Mouse (Mus musculus) kidney, postnatal 0 days (tissue): ENCODE measurements around the gene Gdpd5. TPM values are rescaled to one million over a fixed set of nuclear protein-coding genes. Genes with fewer than 3 reads are reported as not detected.

Experiments used
- ATAC-seq: fragments of 200-750 bp; cut with Nextera tagmentation; replicated peaks from 2 replicates; pipeline ENCODE4 v1.8.0; 2017; ENCODE audit warnings: low read depth, moderate number of reproducible peaks, moderate TSS enrichment, moderate library complexity; ENCODE audit not compliant: low FRiP score
- DNase-seq: peaks from one replicate; pipeline ENCODE4 v3.0.0-alpha.2; 2016; ENCODE audit warnings: low spot score
- H3K27ac ChIP-seq: fragments of 300-500 bp; sonication (generic); 2 replicates; pipeline ENCODE4 v1.5.1; 2014; ENCODE audit warnings: mild to moderate bottlenecking
- H3K27me3 ChIP-seq: fragments of 300-500 bp; sonication (generic); 2 replicates; pipeline ENCODE4 v1.6.1; 2014; ENCODE audit warnings: low read length, mixed read lengths; ENCODE audit not compliant: insufficient read depth
- H3K36me3 ChIP-seq: fragments of 300-500 bp; sonication (generic); 2 replicates; pipeline ENCODE4 v1.6.1; 2014; ENCODE audit warnings: low read length, mixed read lengths; ENCODE audit not compliant: insufficient read depth
- H3K4me1 ChIP-seq: fragments of 300-500 bp; sonication (generic); replicated peaks from 2 replicates; pipeline ENCODE4 v1.6.1; 2014; ENCODE audit warnings: antibody characterized with exemption, low read length, mixed read lengths; ENCODE audit not compliant: insufficient read depth
- H3K4me2 ChIP-seq: fragments of 300-500 bp; sonication (generic); 2 replicates; pipeline ENCODE4 v1.6.1; 2014; ENCODE audit warnings: mild to moderate bottlenecking, low read length, moderate library complexity, mixed read lengths
- H3K4me3 ChIP-seq: fragments of 300-500 bp; sonication (generic); replicated peaks from 2 replicates; pipeline ENCODE4 v1.5.1; 2014; ENCODE audit warnings: low read depth, low read length
- H3K9ac ChIP-seq: fragments of 300-500 bp; sonication (generic); 2 replicates; pipeline ENCODE4 v1.6.1; 2014; ENCODE audit warnings: low read depth, low read length
- H3K9me3 ChIP-seq: fragments of 300-500 bp; sonication (generic); replicated peaks from 2 replicates; pipeline ENCODE4 v1.6.1; 2016; ENCODE audit warnings: low read length, inconsistent platforms, mixed read lengths
- CTCF ChIP-seq: IDR thresholded peaks from 2 replicates; pipeline ENCODE4 v1.5.1; 2016; ENCODE audit warnings: antibody characterized with exemption, low read depth, mild to moderate bottlenecking, moderate library complexity
- WGBS: fragments of 180-500 bp; shearing (Covaris S2); extraction: QIAGEN DNeasy Blood & Tissue Kit; methylation state at CpG from one replicate; pipeline ENCODE4 v1.1.7; 2014; 5-methylcytosine and 5-hydroxymethylcytosine counted together
- polyA plus RNA-seq: library from polyadenylated mRNA; unstranded; fragments of >200 nt; fragmentation: Nextera tagmentation; extraction: Ambion mirVana; gene quantifications from 2 replicates; pipeline ENCODE4 v1.2.1, GENCODE M21; 2015

Gene Gdpd5
- polyA plus RNA-seq, 1 experiment from 2014 or later, result 11.8 TPM

DNA sequence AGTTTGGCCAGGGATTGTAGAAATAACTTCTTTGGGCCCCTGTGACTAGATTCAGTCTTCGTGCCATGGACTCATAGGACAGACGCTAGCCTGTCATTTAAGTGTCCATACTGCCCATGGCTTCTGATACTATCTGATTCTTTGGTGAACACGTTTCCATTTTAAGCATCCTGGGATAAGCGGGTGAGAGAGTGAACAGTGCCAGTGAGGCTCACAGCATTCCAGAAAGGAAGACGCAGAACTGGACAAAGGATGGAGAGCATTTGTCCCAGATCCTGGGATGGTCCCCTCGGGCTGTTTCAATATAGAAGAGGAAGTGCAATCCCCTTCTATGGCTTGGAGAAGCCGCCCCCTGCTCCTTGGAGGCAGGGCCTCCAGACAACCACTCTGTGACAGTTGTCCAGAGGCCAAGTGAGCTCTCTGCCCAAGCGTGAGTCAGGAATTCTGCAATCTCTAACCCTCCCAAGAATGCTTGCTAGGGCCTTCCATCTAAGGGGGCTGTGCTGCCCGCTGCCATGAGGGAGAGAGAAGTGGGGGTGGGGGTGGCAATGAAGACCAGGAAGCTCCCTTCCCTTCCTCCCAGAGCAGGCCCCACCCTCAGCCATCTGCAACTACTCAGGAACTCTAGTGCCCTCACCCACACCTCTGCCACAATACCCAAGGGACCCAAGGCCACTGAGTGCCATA is 24.8 kb upstream of the Gdpd5 start:
- TF ChIP-seq CTCF, result no peak
- DNase-seq (peak; percentile 64), ATAC-seq (no peak)
- no peak overlapping the region for H3K4me3 ChIP-seq
- H3K36me3 ChIP-seq, result no peaks in the 10 kb centered on the region
- peaks cover 48% of the 10 kb centered on the region for H3K4me1 ChIP-seq
- 25% methylated on average over 9 of the region's 9 CpGs for WGBS
- H3K9me3 ChIP-seq, result no peaks in the 10 kb centered on the region
- no peaks in the 10 kb centered on the region for H3K27me3 ChIP-seq
- H3K4me2 ChIP-seq, result peak overlapping the region; percentile 38
- H3K27ac ChIP-seq, result peak overlapping the region; percentile 87
- H3K9ac ChIP-seq, result no peak overlapping the region

DNA sequence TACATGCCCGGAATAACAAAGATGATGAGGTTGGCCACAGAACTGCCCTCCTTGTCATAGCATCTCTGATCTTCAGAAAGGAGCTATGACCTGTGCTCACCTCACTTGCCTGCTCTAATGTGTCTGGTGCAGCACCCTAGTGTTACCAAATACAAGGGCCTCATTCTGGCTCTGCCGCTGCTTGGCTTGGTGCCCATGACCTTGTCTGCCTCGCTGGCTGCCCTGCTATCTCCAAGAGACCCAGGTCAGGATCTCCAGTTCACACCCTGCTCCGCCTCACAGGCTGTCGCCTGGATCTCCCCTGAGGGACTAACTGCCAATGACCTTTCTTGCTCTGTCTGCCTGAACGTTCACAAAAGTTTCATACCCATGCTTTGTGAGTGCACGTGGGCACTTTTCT is 24.0 kb upstream of the Gdpd5 start:
- peaks cover 48% of the 10 kb centered on the region for H3K4me1 ChIP-seq

DNA sequence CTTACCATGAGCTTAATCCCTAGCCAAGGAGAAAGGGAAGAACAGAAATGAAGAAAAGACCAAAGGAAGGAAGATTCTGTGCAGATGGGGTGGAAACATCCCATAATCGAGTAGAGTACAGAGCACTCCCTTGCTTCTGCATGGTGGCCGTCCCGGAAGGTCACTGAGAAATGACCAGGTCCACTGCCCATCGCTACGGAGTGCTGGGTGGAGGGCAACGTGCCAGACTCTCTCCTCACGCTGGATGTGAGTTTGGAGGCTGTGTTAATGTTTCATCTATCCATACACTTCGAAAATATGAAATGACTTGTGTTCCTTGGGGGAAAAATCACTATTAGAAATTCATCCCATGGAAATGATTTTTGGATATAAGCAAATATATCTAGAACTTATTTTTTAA is 22.8 kb upstream of the Gdpd5 start:
- Histone ChIP-seq H3K9ac (no peak overlapping the region), H3K4me1 (peaks cover 46% of the 10 kb centered on the region), H3K36me3 (no peaks in the 10 kb centered on the region), H3K4me3 (no peak overlapping the region), H3K4me2 (no peak overlapping the region), H3K27me3 (no peaks in the 10 kb centered on the region), H3K27ac (no peak overlapping the region; the same call in 1 of the 2 replicates), H3K9me3 (no peaks in the 10 kb centered on the region)
- 78% methylated on average over 8 of the region's 8 CpGs for WGBS
- DNase-seq, result no peak
- no peak for TF ChIP-seq CTCF
- no peak for ATAC-seq

More for the DNA sequence above, 24.0 kb upstream of the Gdpd5 start:
- Histone ChIP-seq H3K9ac (no peak overlapping the region), H3K4me3 (no peak overlapping the region), H3K4me2 (no peak overlapping the region), H3K27me3 (no peaks in the 10 kb centered on the region), H3K36me3 (no peaks in the 10 kb centered on the region), H3K27ac (peak overlapping the region; percentile 87), H3K9me3 (no peaks in the 10 kb centered on the region)
- WGBS, result 37% methylated on average over 7 of the region's 7 CpGs
- TF ChIP-seq CTCF, result no peak
- no peak for DNase-seq
- ATAC-seq, result no peak

DNA sequence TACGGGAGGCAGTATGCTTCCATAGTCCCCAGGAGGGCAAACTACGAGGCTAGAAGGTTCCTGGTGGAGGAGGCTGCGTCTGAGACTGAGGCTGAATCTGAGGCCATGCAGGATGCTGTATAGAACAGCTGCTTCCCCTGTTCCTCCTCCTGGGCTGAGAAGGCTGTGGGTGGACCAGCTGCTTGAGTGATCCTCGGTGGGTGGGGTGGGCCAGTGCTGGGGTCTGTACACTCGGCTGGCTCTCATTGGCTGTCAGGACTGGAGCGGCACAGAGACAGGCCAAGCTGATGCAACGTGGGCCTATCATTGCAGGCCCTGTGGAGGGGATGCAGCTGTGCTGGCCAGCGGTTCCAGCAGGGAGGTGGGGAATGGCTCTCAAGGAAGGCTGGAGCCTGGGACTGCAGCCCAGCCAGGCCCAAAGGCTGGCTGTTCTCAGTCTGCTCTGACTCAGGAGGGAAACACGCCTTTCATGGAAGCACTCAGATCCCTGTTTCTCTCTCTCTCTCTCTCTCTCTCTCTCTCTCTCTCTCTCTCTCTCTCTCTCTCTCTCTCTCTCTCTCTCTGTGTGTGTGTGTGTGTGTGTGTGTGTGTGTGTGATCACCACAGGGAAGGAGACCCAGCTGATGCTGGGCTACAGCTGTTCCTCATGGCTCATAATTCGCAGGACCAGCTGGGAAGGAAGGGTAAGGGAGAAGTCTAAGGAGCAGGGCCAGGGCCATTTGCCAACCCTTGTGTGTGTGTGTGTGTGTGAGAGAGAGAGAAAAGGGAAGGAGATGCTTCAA is 21.0 kb upstream of the Gdpd5 start:
- Histone ChIP-seq H3K9me3 (no peaks in the 10 kb centered on the region), H3K36me3 (no peaks in the 10 kb centered on the region), H3K4me2 (no peak overlapping the region), H3K4me3 (no peak overlapping the region), H3K27ac (peak overlapping the region; percentile 92), H3K4me1 (peaks cover 41% of the 10 kb centered on the region), H3K27me3 (no peaks in the 10 kb centered on the region), H3K9ac (peak overlapping the region; percentile 24; the same call in 1 of the 2 replicates)
- 10% methylated on average over 10 of the region's 10 CpGs for WGBS
- no peak for TF ChIP-seq CTCF
- DNase-seq, result peak; percentile 98
- ATAC-seq, result peak; percentile 97

DNA sequence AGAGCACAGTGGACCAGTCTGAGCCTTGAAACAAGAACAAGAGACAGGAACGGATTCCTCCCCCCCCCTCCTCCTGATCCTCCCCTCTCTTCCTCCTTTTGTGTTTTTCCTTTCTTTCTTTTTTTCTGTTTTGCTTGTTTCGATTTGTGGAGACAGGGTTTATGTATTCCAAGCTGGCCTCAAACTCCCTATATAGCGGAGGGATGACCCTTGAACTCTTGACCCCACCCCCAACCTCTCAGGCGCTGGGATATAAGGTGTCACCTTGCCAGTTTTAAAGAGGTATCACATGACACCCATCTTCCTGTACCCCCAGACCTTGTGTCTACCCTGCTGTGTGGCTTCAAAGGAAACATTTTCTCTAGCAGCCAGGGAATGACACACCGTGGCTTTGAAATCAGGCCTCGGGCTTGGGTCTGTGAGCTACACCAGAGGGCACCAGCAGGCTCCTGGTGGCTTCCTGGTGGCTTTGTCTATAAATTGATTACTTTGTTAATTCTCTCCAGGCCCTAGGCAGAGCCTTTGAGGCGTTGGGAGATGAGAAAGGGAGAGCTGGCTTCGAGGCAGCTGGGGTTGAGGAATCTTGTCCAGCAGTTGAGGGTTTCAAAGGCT is 20.3 kb upstream of the Gdpd5 start:
- Histone ChIP-seq H3K27ac (peak overlapping the region; percentile 78), H3K4me3 (no peak overlapping the region), H3K4me2 (no peak overlapping the region), H3K36me3 (no peaks in the 10 kb centered on the region), H3K4me1 (peaks cover 35% of the 10 kb centered on the region), H3K9ac (no peak overlapping the region), H3K27me3 (no peaks in the 10 kb centered on the region), H3K9me3 (no peaks in the 10 kb centered on the region)
- TF ChIP-seq CTCF, result peak; percentile 3; the same call in 1 of the 2 replicates
- DNase-seq (no peak), ATAC-seq (no peak)
- WGBS, result 17% methylated on average over 8 of the region's 8 CpGs

DNA sequence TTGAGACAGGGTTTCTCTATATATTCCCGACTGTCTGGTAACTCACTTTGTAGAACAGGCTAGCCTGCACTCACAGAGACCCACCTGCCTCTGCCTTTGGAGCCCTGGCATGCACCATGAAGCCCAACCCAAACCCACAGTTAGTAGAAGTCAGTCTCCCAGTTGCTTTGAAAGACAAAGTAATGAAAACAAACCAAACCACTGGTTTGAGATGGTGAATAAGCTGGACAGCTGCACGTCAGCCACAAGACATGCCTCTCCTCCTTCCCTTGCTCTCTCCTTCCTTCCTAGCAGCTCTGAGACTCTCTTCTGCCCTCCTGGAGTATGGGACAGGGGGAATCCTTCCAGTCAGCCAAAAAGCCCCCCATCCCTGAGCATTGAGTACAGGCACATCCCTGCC is 19.1 kb upstream of the Gdpd5 start:
- no peak for TF ChIP-seq CTCF
- H3K27me3 ChIP-seq, result no peaks in the 10 kb centered on the region
- H3K9ac ChIP-seq, result no peak overlapping the region
- H3K4me2 ChIP-seq, result no peak overlapping the region
- H3K4me1 ChIP-seq, result peaks cover 22% of the 10 kb centered on the region
- no peak overlapping the region for H3K4me3 ChIP-seq
- WGBS, result 84% methylated on average over 2 of the region's 2 CpGs
- ATAC-seq, result no peak
- DNase-seq, result no peak
- H3K27ac ChIP-seq, result no peak overlapping the region
- H3K9me3 ChIP-seq, result no peaks in the 10 kb centered on the region
- H3K36me3 ChIP-seq, result no peaks in the 10 kb centered on the region
